Mouse (Mus musculus): Measurements from ENCODE around the gene Ipo13.

DNA sequence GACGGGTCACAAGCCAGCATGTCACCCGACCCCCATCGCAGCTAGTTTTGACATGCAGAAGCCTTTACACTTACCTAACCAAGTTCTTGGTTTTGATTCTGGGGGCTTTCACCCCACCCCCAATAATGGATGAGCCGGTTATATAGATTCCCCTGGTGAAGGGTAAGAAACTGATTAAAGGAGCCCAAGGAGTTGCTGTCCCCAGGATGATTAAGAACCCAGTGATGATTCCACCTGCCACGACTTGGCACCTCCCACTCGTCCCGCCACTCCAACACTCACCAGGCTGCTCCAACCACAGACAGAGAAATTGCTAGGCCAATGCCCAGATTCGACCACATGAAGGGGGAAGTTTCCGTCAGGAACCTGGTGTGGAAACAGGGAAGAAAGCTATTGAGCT lies 28.8 kb downstream of the Ipo13 start:
- TF ChIP-seq CTCF (IDR thresholded peaks at IDR 0.05; ENCODE audit: borderline replicate concordance, control insufficient read depth, extremely low read depth, insufficient read depth, low read length, poor library complexity) (no peak), POLR2A (IDR thresholded peaks at IDR 0.05; ENCODE audit: control insufficient read depth, extremely low read depth, insufficient read depth, low read length, poor library complexity) (no peak)
